In the genomic region with DNA sequence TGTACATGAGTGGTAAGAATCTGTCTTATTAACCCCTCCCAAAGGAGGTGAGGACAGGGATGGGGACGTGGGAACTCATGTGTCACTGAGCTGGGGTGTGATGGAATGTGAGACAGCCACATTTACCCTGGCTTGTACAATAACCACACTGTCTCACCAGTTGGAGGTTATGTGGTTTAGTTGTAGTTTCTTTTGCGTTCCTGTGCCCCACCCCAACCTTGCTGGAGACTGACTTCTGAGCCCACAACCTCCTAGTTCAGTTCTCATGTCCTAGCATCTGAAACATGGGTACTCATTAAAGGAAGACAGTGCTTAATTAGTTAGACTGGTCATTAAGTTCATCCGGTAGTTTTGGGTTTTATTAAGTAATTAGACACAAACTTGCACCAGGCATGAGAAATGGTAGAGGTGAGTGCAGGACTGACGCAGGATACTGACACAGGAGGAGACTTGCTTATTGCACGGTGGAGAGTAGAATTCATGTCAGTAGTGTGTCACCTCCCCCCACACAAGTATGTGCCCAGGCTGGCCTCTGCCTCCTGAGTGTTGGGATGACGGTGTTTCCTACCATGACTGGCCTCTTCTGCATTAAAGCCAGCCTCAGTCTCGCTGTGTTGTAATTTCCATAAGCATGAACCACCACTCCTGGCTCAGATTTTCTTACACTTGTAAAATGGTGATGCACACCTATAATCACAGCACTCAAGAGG, we compare ENCODE assay signal across 18 mouse cellular contexts. TPM values are rescaled to one million over a fixed set of nuclear protein-coding genes. Genes with fewer than 3 reads are reported as not detected.
DNase-seq lines count a peak whose midpoint lies in the region; ATAC-seq and TF ChIP-seq lines count a peak whose summit lies in the region.
"Had no signal": no experiment of that assay in that cellular context is flagged by ENCODE, and none has a peak within 500 bp of the region (broad histone marks: within the 10 kb centered on the region; RNA-seq: fewer than 3 reads in every experiment).

No protein-coding gene starts in this region.

- peaks cover 60% of the 10 kb centered on the region for H3K36me3 ChIP-seq in heart, embryonic 13.5 days
- peaks cover 67% of the 10 kb centered on the region for H3K36me3 ChIP-seq in megakaryocyte, embryonic 14.5 days (replicated peaks; ENCODE audit: low read length)
- H3K36me3 ChIP-seq in forebrain, embryonic 13.5 days (ENCODE audit: poor library complexity, severe bottlenecking) = peaks cover 45% of the 10 kb centered on the region

- TF ChIP-seq POLR2A in embryonic fibroblast, embryonic 13.5 days (IDR thresholded peaks at IDR 0.05; ENCODE audit: low read depth, low read length) = no peak

- H3K9me3 ChIP-seq in heart, embryonic 13.5 days = no peaks in the 10 kb centered on the region
- H3K9me3 ChIP-seq in megakaryocyte, embryonic 14.5 days = no peaks in the 10 kb centered on the region
- no peaks in the 10 kb centered on the region for H3K9me3 ChIP-seq in forebrain, embryonic 13.5 days (replicated peaks)
- H3K9me3 ChIP-seq: forebrain, embryonic 15.5 days; midbrain, embryonic 10.5 days had no signal

- DNase-seq in heart, postnatal 4 days = no peak
- DNase-seq in neural tube, embryonic 10.5 days (ENCODE audit: extremely low spot score, low spot score) = no peak
- DNase-seq: adrenal gland, postnatal 25 days; cerebellum, adult 9-10 months; kidney, adult 9 months; kidney, postnatal 4 days; lung, postnatal 4 days; thymus, postnatal 14 days had no signal

- 55% methylated on average over 7 of the region's 7 CpGs for WGBS in heart, embryonic 13.5 days
- 85% methylated on average over 7 of the region's 7 CpGs for WGBS in forebrain, embryonic 13.5 days

- H3K27me3 ChIP-seq in heart, embryonic 13.5 days (replicated peaks) = no peaks in the 10 kb centered on the region
- H3K27me3 ChIP-seq in megakaryocyte, embryonic 14.5 days (replicated peaks) = no peaks in the 10 kb centered on the region
- no peaks in the 10 kb centered on the region for H3K27me3 ChIP-seq in forebrain, embryonic 13.5 days
- H3K27me3 ChIP-seq: forebrain, embryonic 15.5 days had no signal

- ATAC-seq in heart, embryonic 13.5 days (ENCODE audit: extremely low read depth, insufficient number of reproducible peaks, low FRiP score, low TSS enrichment) = peak; percentile 20; the same call in 1 of the 2 replicates
- ATAC-seq in megakaryocyte, adult 5-6 weeks (ENCODE audit: poor library complexity, severe bottlenecking) = no peak
- no peak for ATAC-seq in forebrain, embryonic 13.5 days
- ATAC-seq: forebrain, embryonic 15.5 days; hindbrain, postnatal 0 days; intestine, embryonic 16.5 days had no signal

- no peak for TF ChIP-seq CTCF in embryonic fibroblast, embryonic 13.5 days (IDR thresholded peaks at IDR 0.05; ENCODE audit: borderline replicate concordance, insufficient read depth, low read length)

- H3K4me1 ChIP-seq in heart, embryonic 13.5 days = peaks cover 21% of the 10 kb centered on the region
- peaks cover 53% of the 10 kb centered on the region for H3K4me1 ChIP-seq in megakaryocyte, embryonic 14.5 days
- H3K4me1 ChIP-seq in embryonic fibroblast, embryonic 13.5 days (ENCODE audit: control insufficient read depth, insufficient read depth, low read length) = peaks cover 14% of the 10 kb centered on the region
- H3K4me1 ChIP-seq in forebrain, embryonic 13.5 days = peaks cover 2% of the 10 kb centered on the region
- H3K4me1 ChIP-seq: midbrain, embryonic 10.5 days had no signal

- no peak overlapping the region for H3K9ac ChIP-seq in heart, embryonic 13.5 days
- H3K9ac ChIP-seq in forebrain, embryonic 13.5 days = no peak overlapping the region
- H3K9ac ChIP-seq: forebrain, embryonic 15.5 days had no signal

- no peak overlapping the region for H3K4me2 ChIP-seq in heart, embryonic 13.5 days
- H3K4me2 ChIP-seq in forebrain, embryonic 13.5 days = no peak overlapping the region
- H3K4me2 ChIP-seq: forebrain, embryonic 15.5 days had no signal

- no peak overlapping the region for H3K4me3 ChIP-seq in heart, embryonic 13.5 days
- peak overlapping the region; percentile 78 for H3K4me3 ChIP-seq in megakaryocyte, embryonic 14.5 days (replicated peaks)
- no peak overlapping the region for H3K4me3 ChIP-seq in embryonic fibroblast, embryonic 13.5 days (ENCODE audit: insufficient read depth, low read length)
- H3K4me3 ChIP-seq in forebrain, embryonic 13.5 days = no peak overlapping the region
- H3K4me3 ChIP-seq: erythroblast, embryonic 14.5 days; forebrain, embryonic 15.5 days; midbrain, embryonic 10.5 days had no signal

- H3K27ac ChIP-seq in heart, embryonic 13.5 days (replicated peaks) = no peak overlapping the region; the same call in 1 of the 2 replicates
- peak overlapping the region; percentile 36 for H3K27ac ChIP-seq in embryonic fibroblast, embryonic 13.5 days (ENCODE audit: insufficient read depth, low read length)
- H3K27ac ChIP-seq in forebrain, embryonic 13.5 days = no peak overlapping the region
- H3K27ac ChIP-seq: forebrain, embryonic 15.5 days; hindbrain, postnatal 0 days; midbrain, embryonic 10.5 days had no signal

RNA-seq across cellular contexts. Expression of gene Ntan1, which starts 7.3 kb away (rescaled TPM):
- 145 and 149 TPM in 2 replicates for polyA plus RNA-seq in heart, embryonic 13.5 days (2015; fragmentation: Nextera tagmentation; extraction: Ambion mirVana)
- total RNA-seq in heart, postnatal 4 days (2021) = 10 to 100 TPM; 74.8 to 76.1 TPM
- polyA plus RNA-seq in megakaryocyte, embryonic 14.5 days (2012; ENCODE audit: insufficient read depth, low replicate concordance) = 28.2 and 34.3 TPM in 2 replicates
- 93.7 and 107 TPM in 2 replicates for total RNA-seq in megakaryocyte, adult 5-6 weeks (2015)
- total RNA-seq in megakaryocyte, adult 5-6 weeks (2017) = 72.4 and 80.9 TPM in 2 replicates
- polyA plus RNA-seq in embryonic fibroblast, embryonic 13.5 days (2011; ENCODE audit: insufficient read length, low read depth, missing spikeins) = 73.3 and 82.0 TPM in 2 replicates
- 214 and 225 TPM in 2 replicates for polyA plus RNA-seq in forebrain, embryonic 13.5 days (2015; fragmentation: Nextera tagmentation; extraction: Ambion mirVana)

RNA-seq across cellular contexts. Expression of gene Rrn3, which starts 45.4 kb away (rescaled TPM):
- 48.2 and 50.8 TPM in 2 replicates for polyA plus RNA-seq in heart, embryonic 13.5 days (2015; fragmentation: Nextera tagmentation; extraction: Ambion mirVana)
- total RNA-seq in heart, postnatal 4 days (2021) = 10 to 100 TPM; 46.7 to 49.4 TPM
- polyA plus RNA-seq in megakaryocyte, embryonic 14.5 days (2012; ENCODE audit: insufficient read depth, low replicate concordance) = 5.6 and 6.4 TPM in 2 replicates
- 14.5 and 16.3 TPM in 2 replicates for total RNA-seq in megakaryocyte, adult 5-6 weeks (2015)
- total RNA-seq in megakaryocyte, adult 5-6 weeks (2017) = 24.6 and 26.3 TPM in 2 replicates
- polyA plus RNA-seq in embryonic fibroblast, embryonic 13.5 days (2011; ENCODE audit: insufficient read length, low read depth, missing spikeins) = 52.4 and 52.5 TPM in 2 replicates
- polyA plus RNA-seq in forebrain, embryonic 13.5 days (2015; fragmentation: Nextera tagmentation; extraction: Ambion mirVana) = 109 and 116 TPM in 2 replicates
